Mouse (Mus musculus) embryo, embryonic 11.5 days (tissue): Measurements from ENCODE around the gene Peli1.
"Not testable (repeated sequence)": the region's sequence is repeated elsewhere in the genome, so short reads cannot be mapped to it uniquely, and the experiment has no call there.

Source experiments
- DNase-seq: peaks from one replicate; pipeline ENCODE4 v3.0.0-alpha.2; 2012; ENCODE audit warnings: low read depth, low spot score

Gene Peli1

GRCm38 (mm10) chr11:21182709-21183108 is 91.6 kb downstream of the Peli1 start:
- no peak for DNase-seq

GRCm38 (mm10) chr11:21191821-21192220 is 100.7 kb downstream of the Peli1 start:
- not testable (repeated sequence) for DNase-seq

GRCm38 (mm10) chr11:21194851-21195250 is 103.8 kb downstream of the Peli1 start:
- no peak for DNase-seq
